Mouse (Mus musculus) layer of hippocampus, postnatal 14 days (tissue): Measurements from ENCODE around the gene Ikzf4. TPM values are rescaled to one million over a fixed set of nuclear protein-coding genes. Genes with fewer than 3 reads are reported as not detected.

Source experiments
- DNase-seq, 2 experiments: peaks; one replicate each; pipeline ENCODE4 v3.0.0; 2021 to 2022; ENCODE audit warnings: low spot score in 2 of 2, mixed read lengths in 1 of 2
- long read RNA-seq, 2 experiments: library from polyadenylated mRNA; stranded (forward); transcript quantifications; one replicate each; pipeline ENCODE4 v2.0.0; 2021
- total RNA-seq, 2 experiments: library from RNA; stranded (reverse); gene quantifications; 2 replicates each; pipeline ENCODE4 v1.2.3; 2021

The Ikzf4 gene
- total RNA-seq, result 10 to 100 TPM; 12.9 to 13.7 TPM
- long read RNA-seq, experiment 1, result 0 reads
- long read RNA-seq, experiment 2, full-length matches to known transcripts, result 1 of 9 reads
- long read RNA-seq, experiment 2, partial matches to known transcripts, result 1 of 9 reads
- long read RNA-seq, experiment 2, other reads (novel, unspliced or antisense), result 7 of 9 reads

DNA sequence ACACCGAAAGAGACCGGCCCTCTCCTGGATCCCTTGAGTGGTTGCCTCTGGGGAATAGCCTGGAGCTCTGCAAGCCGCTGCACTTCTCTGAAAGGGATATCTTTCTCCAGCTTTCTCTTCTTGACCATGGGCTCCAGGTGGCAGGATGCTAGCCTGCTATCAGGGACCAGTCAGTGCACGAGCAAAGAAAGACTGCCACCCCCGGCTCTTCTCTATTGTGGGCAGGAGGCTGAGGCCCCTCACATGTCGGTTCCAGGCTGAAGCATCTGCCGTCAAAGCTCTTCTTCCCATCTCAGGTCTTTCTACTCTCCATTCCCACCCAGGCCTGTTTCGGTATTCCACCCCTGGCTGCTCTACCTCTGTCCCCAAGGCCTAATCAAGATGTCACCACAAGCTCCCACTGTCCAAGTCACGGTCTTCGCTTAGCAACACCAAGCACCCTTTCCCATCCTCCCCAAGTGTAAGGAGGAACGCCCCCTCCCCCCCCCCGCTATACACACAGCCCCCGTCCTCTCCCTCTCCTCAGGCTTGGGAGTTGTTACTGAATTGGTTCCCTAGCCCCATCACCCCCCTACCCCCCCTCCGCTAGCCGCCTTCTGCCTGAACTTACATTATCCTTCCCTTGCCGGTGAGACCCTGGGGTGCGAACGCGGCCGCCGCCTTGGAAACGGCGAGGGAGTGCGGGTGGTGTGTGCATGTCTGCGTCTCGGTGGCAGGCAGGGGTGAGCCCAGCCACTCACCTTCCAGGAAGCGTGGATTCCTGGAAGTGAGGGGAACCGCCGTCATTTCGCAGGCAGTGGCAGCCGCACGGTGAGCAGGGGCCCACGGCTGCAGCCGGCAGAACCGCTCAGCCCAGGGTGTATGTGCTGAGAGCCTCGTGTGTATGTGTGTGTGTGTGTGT lies at the start of gene Ikzf4:
TSS of gene Ikzf4 (minus strand) at position 881 of the 901 bp plus-strand sequence.
- peak in 1 of 2 experiments; percentile 59 for DNase-seq

DNA sequence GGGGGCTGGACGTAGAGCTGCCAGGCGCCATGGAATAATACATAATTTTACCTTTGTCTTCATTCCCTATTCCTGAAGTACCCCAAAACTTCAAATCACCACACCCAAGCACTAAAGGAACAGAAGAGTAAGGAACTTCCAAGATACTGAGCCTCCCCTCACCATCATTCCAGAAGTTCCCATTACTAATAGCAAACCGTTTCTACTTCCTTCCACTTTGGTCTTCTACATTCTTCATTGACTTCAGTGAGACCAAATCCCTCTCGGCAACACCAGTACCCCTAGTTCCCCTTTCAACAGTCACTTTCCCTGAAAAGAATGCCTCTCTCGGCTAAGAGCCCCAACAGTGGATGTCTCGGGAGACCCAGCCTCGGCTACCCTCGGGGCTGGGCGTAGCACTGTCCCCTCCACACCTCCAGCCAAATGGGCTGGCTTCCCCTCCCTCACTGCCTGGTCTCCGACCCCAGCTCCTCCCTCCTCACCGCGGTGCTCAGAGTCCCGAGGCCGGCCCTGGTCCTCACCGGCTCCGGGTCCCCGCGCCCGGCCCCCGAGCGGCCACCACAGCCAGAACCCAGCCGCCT lies 49.7 kb upstream of the Ikzf4 start:
- no peak for DNase-seq

GRCm38 (mm10) chr10:128674469-128675008 lies 28.7 kb upstream of the Ikzf4 start:
- DNase-seq, result peak in 1 of 2 experiments; percentile 55

DNA sequence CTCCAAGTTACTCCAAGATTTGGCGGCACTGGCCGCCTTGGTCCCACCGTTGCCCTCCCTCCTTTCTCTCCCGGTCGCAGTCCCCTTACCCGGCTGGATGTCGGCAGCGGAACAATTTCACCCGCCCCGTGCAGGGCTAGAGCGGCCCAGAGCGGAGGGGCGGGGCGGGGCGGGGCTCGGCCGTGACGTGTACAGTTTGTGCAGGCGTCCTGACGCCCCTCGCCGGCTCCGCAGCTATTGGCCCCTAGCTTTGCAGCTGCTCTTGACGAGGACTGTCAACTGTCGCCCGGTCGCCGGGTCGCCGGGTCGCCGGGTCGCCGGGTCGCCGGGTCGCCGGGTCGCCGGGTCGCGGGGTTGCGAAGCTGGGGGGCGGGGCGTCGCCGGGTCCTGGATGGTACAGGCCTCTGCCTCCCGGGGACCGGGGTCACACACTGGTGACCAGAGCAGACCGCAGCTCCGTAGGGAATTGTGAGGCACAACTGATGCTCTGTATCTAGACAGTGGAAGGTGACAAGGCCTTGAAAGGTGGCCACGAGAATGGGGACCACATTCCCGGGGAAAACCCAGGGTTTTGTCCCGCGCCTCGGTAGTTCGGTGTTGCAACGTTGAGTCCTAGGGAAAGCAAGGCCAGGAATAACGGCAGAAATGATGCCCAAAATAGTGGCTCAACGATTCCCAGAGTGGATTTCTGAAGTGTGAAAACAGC lies 28.1 kb upstream of the Ikzf4 start, which contains the start of gene Suox:
TSS of gene Suox (minus strand) at position 311 of the 706 bp plus-strand sequence.
- DNase-seq, result peak; percentile 76 to 78

- DNase-seq, result no peak
Observed at GRCm38 (mm10) chr10:128671148-128671547, 25.4 kb upstream of the Ikzf4 start.

- DNase-seq, result peak; percentile 55 to 56
Observed at GRCm38 (mm10) chr10:128668790-128669672, 23.2 kb upstream of the Ikzf4 start.

DNA sequence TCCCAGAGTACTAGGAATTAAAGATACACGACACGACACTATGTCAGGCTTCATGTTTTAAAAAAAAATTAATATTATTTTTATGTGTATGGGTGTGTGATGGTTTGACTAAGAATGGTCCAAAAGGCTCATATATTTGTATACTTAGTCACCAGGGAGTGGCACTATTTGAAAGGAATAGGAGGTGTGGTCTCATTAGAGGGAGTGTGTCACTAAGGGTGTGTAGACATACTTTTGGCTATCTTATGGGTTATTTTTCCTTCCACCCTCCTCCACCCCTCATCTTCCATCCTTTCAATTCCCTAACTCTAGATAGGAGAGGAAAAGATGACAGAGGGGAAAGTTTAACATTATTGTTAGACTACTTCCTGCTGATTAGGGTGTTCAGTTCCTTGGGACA lies 20.0 kb upstream of the Ikzf4 start:
- DNase-seq, result no peak

DNA sequence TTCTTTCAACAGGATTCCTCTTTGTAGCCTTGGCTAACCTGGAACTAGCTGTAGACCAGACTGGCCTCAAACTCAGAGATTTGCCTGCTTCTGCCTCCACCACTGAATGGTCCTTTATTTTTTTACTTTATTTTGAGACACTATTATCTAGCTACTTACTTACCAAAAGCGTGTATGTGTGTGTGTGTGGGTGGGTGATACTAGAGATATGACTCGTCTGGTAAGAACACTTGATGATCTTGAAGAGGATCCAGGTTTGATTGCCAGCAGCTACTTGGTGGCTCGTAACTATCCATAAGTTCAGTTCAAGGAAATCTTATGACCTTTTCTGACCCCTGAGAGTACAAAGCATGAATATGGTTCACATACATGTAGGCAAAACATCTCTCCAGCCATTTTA lies 19.5 kb upstream of the Ikzf4 start:
- DNase-seq, result no peak

- DNase-seq, result no peak
Observed at GRCm38 (mm10) chr10:128664808-128665207, 19.0 kb upstream of the Ikzf4 start.

GRCm38 (mm10) chr10:128663441-128664220 lies 17.8 kb upstream of the Ikzf4 start:
- no peak for DNase-seq

GRCm38 (mm10) chr10:128662465-128662864 lies 16.7 kb upstream of the Ikzf4 start:
- DNase-seq, result no peak

DNA sequence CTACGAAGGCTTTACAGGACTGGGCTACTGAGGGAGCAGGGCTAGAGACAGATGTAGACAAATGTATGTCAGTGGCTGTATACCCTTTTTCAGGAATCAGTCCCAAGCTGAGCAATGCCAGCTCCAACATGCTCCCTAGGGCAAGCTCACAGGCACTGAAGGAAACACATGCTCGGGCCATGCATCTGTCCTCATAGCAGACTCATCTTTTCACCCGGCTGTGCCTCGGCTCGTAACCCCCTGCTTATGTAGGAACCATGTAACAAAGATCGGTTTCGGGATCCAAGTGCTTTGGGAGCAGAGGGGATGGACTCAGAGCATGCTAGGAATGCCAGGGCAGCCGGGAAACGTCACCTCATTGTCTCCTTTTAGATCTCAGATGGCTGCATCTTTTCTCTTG lies 13.7 kb upstream of the Ikzf4 start:
- DNase-seq, result no peak

DNA sequence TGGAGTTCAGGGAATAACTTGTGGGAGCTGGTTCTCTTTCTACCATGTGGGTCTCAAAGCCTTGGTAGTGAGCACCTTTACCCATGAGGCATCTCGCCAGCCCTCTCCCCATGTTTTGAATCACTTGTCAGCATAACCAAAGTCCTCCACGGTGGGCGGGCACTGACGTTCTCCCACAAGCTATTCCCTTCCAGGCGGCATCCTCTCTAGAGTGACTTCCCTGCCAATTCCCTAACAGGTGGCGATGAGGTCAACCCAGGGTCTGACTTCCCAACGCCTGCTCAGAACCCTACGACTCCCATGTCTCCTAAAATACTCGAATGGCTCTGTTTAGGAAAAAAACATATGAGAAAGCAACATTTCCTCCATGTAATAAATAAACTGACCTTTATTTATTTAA lies 12.1 kb upstream of the Ikzf4 start:
- no peak for DNase-seq

DNA sequence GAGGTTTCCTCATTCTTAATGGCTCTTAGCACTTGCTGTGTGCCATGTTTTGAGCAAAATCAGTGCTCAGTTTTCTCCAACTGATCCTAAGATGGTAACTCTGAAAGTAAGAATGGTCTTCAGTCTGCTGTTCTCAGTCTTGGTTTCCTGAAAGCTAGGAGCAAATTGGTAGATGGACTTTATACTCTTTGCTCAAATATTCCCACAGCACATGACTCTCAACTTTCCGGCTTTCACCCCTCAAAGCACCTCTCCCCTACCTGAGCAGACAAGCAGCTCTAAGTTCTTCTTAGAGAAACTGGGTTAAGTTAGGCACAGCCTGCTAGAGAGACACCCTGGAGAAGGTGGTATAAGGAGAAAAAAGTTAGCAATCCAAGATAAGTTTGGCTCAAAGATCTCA lies 10.9 kb upstream of the Ikzf4 start:
- no peak for DNase-seq

GRCm38 (mm10) chr10:128655254-128655653 lies 9.5 kb upstream of the Ikzf4 start:
- DNase-seq, result no peak

DNA sequence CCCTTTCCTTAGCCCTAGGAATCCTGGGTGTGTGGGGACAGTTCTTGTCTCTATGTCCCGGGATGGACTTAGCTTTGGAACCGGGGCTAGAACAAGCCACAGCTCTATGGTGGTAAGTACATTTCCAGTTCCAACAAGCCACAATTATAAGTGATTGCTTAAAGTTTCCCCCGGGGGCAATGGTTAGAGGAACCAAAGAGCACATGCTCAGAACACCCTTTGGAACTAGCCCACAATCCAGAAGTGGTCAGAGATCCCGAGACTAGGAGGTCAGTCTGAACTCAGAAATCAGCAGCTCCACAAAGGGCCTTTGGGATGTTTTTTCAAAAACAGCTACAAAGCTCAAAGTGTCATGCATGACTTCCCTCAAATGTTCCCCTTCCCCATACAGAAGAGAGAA lies 8.1 kb upstream of the Ikzf4 start:
- DNase-seq, result no peak

DNA sequence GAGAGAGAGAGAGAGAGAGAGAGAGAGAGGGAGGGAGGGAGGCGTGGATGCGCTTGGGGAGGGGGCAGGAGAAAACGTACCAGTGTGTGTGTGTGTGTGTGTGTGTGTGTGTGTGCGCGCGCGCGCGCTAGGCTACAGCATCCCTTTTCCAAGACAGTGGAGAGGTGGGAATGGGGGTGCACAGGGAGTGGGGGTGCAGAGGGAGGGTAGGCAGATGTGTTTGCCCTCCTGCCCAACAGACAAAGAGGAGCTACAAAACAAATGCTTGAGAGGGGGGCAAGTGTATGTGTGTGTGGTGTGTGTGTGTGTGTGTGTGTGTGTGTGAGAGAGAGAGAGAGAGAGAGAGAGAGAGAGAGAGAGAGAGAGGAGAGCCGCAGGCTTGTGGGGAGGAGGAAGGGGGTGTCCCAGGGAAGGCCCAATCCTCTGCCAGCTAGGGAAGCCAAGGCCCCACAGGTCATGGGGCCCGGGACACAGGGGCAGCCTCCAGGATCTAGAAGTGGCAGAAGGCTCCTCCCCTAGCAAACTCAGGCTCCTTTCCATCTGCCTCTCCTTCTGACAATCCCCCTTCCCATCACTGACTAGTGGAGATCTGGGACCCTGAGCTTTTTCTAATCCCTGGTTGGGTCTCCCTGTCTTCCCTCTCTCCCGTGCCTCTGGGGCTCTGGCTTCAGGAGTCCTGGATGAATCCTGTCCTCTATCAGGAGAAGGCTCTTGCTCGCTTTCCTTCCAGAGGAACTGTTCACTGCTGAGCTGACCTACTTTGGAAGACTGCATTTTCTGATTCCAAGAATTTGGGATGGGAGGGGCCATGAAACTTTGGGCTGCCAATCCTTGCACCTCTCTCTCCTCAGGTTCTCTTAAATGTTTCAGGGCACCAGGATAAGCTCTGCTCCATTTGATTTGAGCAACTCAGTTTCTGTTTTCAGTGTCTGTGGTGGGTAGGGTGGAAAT lies 623 bp upstream of the Ikzf4 start:
- DNase-seq, result peak; percentile 41 to 50

DNA sequence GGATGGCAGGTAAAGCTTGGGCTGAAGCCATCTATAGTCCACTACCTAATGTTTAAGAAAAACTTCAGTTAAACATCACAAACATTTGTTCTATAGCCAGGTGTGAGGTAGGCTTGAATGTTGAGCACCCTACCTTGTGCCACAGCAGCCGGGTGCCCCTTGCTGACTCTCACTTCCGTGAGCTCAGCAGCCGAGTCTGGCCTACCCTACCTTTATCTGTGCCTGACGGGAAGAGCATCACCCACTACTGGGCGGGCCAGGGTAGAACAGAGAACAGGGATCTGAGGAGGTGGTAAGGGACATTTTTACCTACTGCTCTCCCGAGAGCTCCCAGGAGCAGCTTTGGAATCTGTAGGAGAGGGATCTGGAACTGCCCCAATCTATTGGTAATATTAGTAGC lies 3.0 kb downstream of the Ikzf4 start:
- no peak for DNase-seq
